Mouse (Mus musculus): ENCODE data around the gene Akap8l. TPM values are rescaled to one million over a fixed set of nuclear protein-coding genes. Genes with fewer than 3 reads are reported as not detected.
A peak's percentile ranks its signal among the peaks of the same experiment; 100 is the strongest.

Akap8l gene
- polyA plus RNA-seq, 1 experiment from 2014 or later, result 104 TPM

- WGBS, result 82% methylated on average over 24 of the region's 24 CpGs
- ATAC-seq (ENCODE audit: borderline replicate concordance, extremely low read depth, low FRiP score, low TSS enrichment), result no peak
- Histone ChIP-seq H3K9ac (no peak overlapping the region), H3K4me3 (no peak overlapping the region), H3K9me3 (no peaks in the 10 kb centered on the region), H3K27ac (no peak overlapping the region), H3K4me2 (no peak overlapping the region), H3K36me3 (peaks cover 80% of the 10 kb centered on the region), H3K27me3 (no peaks in the 10 kb centered on the region), H3K4me1 (no peaks in the 10 kb centered on the region)
Measured at GRCm38 (mm10) chr17:32356766-32357760, 6.7 kb upstream of the Akap8l start.

GRCm38 (mm10) chr17:32356281-32356680, 5.9 kb upstream of the Akap8l start:
- H3K27ac ChIP-seq, result no peak overlapping the region
- H3K36me3 ChIP-seq, result peaks cover 75% of the 10 kb centered on the region
- WGBS, result 88% methylated on average over 9 of the region's 9 CpGs
- H3K9ac ChIP-seq, result no peak overlapping the region
- H3K4me1 ChIP-seq, result no peaks in the 10 kb centered on the region
- no peaks in the 10 kb centered on the region for H3K27me3 ChIP-seq
- no peak overlapping the region for H3K4me3 ChIP-seq
- H3K9me3 ChIP-seq, result no peaks in the 10 kb centered on the region
- no peak for ATAC-seq (ENCODE audit: borderline replicate concordance, extremely low read depth, low FRiP score, low TSS enrichment)
- H3K4me2 ChIP-seq, result no peak overlapping the region

DNA sequence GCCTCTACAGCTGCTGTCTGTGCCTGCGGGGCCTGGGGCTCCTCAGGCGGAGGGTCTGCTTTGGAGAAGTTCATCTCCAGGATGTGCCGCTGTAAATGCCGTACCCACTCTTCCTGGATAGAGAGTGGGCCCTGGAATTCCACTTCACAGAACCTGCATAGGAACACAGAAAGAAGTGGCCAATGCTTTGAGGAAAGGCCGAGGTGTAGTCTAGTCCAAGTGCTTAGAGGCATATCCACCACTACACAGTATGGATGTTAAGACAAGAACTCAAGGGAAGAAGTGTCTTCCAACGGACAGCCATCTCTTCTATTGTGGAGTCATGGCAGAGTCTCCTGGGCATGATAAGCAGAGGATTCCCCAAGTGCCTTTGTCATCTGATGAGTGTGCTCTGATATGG, 4.6 kb upstream of the Akap8l start:
- no peak overlapping the region for H3K27ac ChIP-seq
- no peak overlapping the region for H3K4me2 ChIP-seq
- H3K27me3 ChIP-seq, result no peaks in the 10 kb centered on the region
- 0 out of 2 replicates have a peak, but pooled peaks cover 3% of the 10 kb centered on the region for H3K4me1 ChIP-seq
- H3K9ac ChIP-seq, result no peak overlapping the region
- ATAC-seq (ENCODE audit: borderline replicate concordance, extremely low read depth, low FRiP score, low TSS enrichment), result no peak
- peaks cover 62% of the 10 kb centered on the region for H3K36me3 ChIP-seq
- no peaks in the 10 kb centered on the region for H3K9me3 ChIP-seq
- 86% methylated on average over 6 of the region's 6 CpGs for WGBS
- no peak overlapping the region for H3K4me3 ChIP-seq

DNA sequence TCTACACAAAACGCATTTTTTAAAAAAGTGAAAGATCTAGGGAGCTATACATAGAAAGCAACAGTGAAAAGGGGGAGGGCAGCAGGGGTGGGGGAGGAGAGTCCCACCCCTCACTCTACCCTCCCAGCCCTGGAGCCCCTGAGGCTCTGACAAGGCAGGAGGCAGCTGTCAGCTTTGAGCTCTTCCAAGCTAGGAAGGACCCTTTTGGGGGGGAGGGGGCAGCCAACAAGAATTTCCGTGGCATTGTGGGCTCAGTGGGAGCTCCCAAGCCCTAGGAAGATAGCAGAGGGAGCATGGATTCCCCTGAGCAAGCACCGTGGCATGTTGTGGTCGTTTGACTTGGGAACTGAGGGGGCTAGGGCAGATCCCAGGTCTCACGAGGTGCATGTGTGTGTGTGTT, 3.8 kb upstream of the Akap8l start:
- Histone ChIP-seq H3K27ac (no peak overlapping the region), H3K4me2 (no peak overlapping the region), H3K4me3 (no peak overlapping the region), H3K36me3 (peaks cover 54% of the 10 kb centered on the region), H3K4me1 (peaks cover 10% of the 10 kb centered on the region), H3K9ac (no peak overlapping the region), H3K27me3 (no peaks in the 10 kb centered on the region), H3K9me3 (no peaks in the 10 kb centered on the region)
- 63% methylated on average over 5 of the region's 5 CpGs for WGBS
- ATAC-seq (ENCODE audit: borderline replicate concordance, extremely low read depth, low FRiP score, low TSS enrichment), result no peak

GRCm38 (mm10) chr17:32353696-32354095, 3.3 kb upstream of the Akap8l start:
- Histone ChIP-seq H3K27ac (no peak overlapping the region), H3K4me1 (peaks cover 14% of the 10 kb centered on the region), H3K36me3 (peaks cover 49% of the 10 kb centered on the region), H3K27me3 (no peaks in the 10 kb centered on the region), H3K9ac (no peak overlapping the region), H3K4me3 (no peak overlapping the region), H3K9me3 (no peaks in the 10 kb centered on the region), H3K4me2 (no peak overlapping the region)
- ATAC-seq (ENCODE audit: borderline replicate concordance, extremely low read depth, low FRiP score, low TSS enrichment), result no peak
- WGBS, result 53% methylated on average over 4 of the region's 4 CpGs

DNA sequence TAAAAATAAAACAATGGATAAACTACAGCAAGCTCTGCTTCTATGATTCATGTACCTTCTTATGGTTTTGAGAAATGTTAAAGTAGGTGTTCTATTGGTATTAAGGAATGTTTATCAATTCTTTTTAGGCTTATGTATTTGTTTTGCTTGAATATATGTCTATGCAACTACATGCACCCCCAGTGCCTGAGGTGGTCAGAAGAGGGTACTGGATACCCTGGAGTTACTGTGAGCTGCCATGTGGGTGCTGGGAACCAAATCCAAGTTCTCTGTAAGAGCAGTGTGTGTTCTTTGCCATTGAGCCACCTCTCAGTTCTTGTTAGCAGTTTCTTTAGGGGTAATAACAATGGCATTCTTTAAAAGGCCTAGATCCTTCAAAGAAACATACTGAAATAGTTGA, 1.3 kb upstream of the Akap8l start:
- Histone ChIP-seq H3K27ac (no peak overlapping the region), H3K36me3 (peaks cover 29% of the 10 kb centered on the region), H3K4me3 (no peak overlapping the region), H3K4me2 (no peak overlapping the region), H3K27me3 (no peaks in the 10 kb centered on the region), H3K9ac (no peak overlapping the region), H3K4me1 (peaks cover 22% of the 10 kb centered on the region), H3K9me3 (no peaks in the 10 kb centered on the region)
- ATAC-seq (ENCODE audit: borderline replicate concordance, extremely low read depth, low FRiP score, low TSS enrichment), result no peak

GRCm38 (mm10) chr17:32351269-32351668, 862 bp upstream of the Akap8l start:
- Histone ChIP-seq H3K36me3 (peaks cover 25% of the 10 kb centered on the region), H3K4me3 (peak overlapping the region; percentile 96), H3K4me2 (peak overlapping the region; percentile 87), H3K9me3 (no peaks in the 10 kb centered on the region), H3K4me1 (peaks cover 22% of the 10 kb centered on the region), H3K27ac (no peak overlapping the region), H3K9ac (no peak overlapping the region), H3K27me3 (no peaks in the 10 kb centered on the region)
- no peak for ATAC-seq (ENCODE audit: borderline replicate concordance, extremely low read depth, low FRiP score, low TSS enrichment)
- WGBS, result 65% methylated on average over 3 of the region's 3 CpGs

DNA sequence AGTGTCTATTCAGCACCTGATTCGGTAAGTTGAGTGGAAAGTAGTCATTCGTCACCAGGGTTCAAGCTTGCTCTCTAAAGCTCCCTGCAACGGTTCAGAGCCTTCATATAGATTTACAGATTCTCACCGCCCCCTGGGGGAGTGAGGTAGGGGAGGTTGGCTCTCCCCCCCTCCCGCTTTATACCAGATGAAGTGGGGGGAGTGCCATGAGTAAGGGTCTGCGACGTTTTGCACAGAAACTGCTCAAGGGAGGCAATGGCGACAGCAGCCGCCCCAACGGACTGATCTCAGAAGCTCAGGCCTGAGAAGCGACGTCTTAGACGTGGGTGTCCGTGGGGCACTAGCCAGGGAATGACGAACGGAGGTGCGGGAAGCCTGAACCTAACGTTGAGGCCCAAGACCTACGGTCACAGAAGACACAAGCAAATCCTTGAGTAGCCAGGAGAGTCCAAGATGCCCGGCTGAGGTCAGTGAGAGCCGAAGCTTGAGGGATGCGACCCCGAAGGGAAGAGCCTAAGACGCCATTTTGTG, 491 bp downstream of the Akap8l start:
- WGBS, result 0% methylated on average over 24 of the region's 24 CpGs
- peaks cover 13% of the 10 kb centered on the region for H3K36me3 ChIP-seq
- H3K4me3 ChIP-seq, result peak overlapping the region; percentile 96
- peak overlapping the region; percentile 83 for H3K9ac ChIP-seq
- no peaks in the 10 kb centered on the region for H3K27me3 ChIP-seq
- peaks cover 22% of the 10 kb centered on the region for H3K4me1 ChIP-seq
- H3K27ac ChIP-seq, result peak overlapping the region; percentile 77
- ATAC-seq (ENCODE audit: borderline replicate concordance, extremely low read depth, low FRiP score, low TSS enrichment), result peak; percentile 17
- no peaks in the 10 kb centered on the region for H3K9me3 ChIP-seq
- H3K4me2 ChIP-seq, result peak overlapping the region; percentile 87

- peaks cover 13% of the 10 kb centered on the region; the same call in 1 of the 2 replicates for H3K36me3 ChIP-seq
- no peaks in the 10 kb centered on the region for H3K9me3 ChIP-seq
- peaks cover 22% of the 10 kb centered on the region for H3K4me1 ChIP-seq
- WGBS, result 9% methylated on average over 4 of the region's 4 CpGs
- no peak for ATAC-seq (ENCODE audit: borderline replicate concordance, extremely low read depth, low FRiP score, low TSS enrichment)
- peak overlapping the region; percentile 83 for H3K9ac ChIP-seq
- H3K27ac ChIP-seq, result peak overlapping the region; percentile 77
- no peaks in the 10 kb centered on the region for H3K27me3 ChIP-seq
- H3K4me2 ChIP-seq, result peak overlapping the region; percentile 87
- peak overlapping the region; percentile 96 for H3K4me3 ChIP-seq
Measured at GRCm38 (mm10) chr17:32349037-32349732, 1.2 kb downstream of the Akap8l start.

DNA sequence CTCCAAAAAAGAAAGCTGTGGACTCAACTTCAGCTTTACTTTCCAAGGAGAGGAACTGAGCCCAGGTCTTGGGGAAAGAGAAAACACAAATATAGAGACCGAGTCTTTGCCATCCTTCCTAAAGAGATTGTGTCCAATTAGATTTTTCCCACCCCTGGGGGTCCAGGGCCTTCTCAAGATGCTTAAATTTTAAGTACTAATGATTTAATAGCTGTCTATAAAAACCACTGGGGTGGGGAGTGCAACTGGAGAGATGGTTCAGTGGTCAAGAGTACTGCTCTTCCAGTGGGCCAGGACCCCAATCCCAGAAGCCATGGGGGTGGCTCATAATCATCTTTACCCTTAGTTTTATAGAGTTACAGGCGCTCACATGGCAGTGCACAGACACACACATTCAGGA, 2.0 kb downstream of the Akap8l start:
- no peak overlapping the region for H3K9ac ChIP-seq

DNA sequence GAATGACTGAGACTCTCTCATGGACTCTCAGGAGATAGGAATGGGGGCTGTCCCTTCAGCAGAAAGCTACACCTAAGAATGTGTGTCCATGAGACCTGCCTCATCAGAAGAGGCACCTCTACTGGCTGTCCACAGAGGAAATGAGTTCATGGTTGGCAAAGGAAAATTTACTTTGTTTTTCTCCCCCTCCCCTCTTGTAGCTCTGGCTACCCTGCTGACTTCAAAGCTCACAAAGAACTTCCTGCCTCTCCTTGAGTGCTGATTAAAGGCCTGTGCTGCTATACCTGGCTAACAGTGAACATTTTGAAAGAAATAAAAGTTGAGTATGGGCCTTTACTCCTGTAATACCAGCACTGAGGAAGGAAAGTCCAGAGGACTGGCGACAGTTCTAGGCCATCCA, 9.3 kb downstream of the Akap8l start:
- 85% methylated on average over 1 of the region's 1 CpGs for WGBS
- Histone ChIP-seq H3K9ac (no peak overlapping the region), H3K36me3 (peaks cover 59% of the 10 kb centered on the region), H3K27me3 (no peaks in the 10 kb centered on the region), H3K9me3 (no peaks in the 10 kb centered on the region), H3K4me3 (no peak overlapping the region), H3K27ac (no peak overlapping the region), H3K4me1 (no peaks in the 10 kb centered on the region), H3K4me2 (no peak overlapping the region)
- ATAC-seq (ENCODE audit: borderline replicate concordance, extremely low read depth, low FRiP score, low TSS enrichment), result no peak

More for the DNA sequence above, 2.0 kb downstream of the Akap8l start:
- peak overlapping the region; percentile 26; the same call in 1 of the 2 replicates for H3K27ac ChIP-seq
- peak overlapping the region; percentile 87; the same call in 1 of the 2 replicates for H3K4me2 ChIP-seq
- WGBS, result 88% methylated on average over 2 of the region's 2 CpGs
- ATAC-seq (ENCODE audit: borderline replicate concordance, extremely low read depth, low FRiP score, low TSS enrichment), result no peak
- no peaks in the 10 kb centered on the region for H3K9me3 ChIP-seq
- H3K36me3 ChIP-seq, result peaks cover 15% of the 10 kb centered on the region; the same call in 1 of the 2 replicates
- H3K4me1 ChIP-seq, result peaks cover 22% of the 10 kb centered on the region
- peak overlapping the region; percentile 96; the same call in 1 of the 2 replicates for H3K4me3 ChIP-seq
- no peaks in the 10 kb centered on the region for H3K27me3 ChIP-seq
